Mouse (Mus musculus): ENCODE measurements around the gene Bglap.
"Not testable (repeated sequence)": the region's sequence is repeated elsewhere in the genome, so short reads cannot be mapped to it uniquely, and the experiment has no call there.

Bglap gene

GRCm38 (mm10) chr3:88393776-88394375 lies 9.6 kb upstream of the Bglap start:
- no peak for DNase-seq (ENCODE audit: low spot score)

DNA sequence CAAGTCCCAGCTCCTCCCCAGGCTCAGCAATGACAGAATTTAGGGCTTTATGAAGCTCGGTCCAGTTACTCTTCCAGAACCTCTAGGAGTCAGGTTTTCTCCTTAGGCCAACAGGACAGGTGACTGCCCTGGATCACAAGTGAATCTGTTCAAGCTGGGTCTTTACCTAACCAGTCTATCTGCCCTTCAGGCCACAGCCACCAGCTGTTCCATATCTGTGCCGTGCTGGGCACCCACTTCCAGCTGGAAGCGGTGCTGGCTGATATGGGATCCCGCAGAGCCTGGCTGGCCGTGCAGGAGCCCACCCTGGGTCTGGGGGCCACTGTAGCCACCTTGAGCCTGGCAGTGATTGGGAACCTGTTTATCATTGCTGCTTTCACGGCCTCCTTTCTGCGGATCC lies 1.9 kb downstream of the Bglap start:
- DNase-seq (ENCODE audit: low spot score): not testable (repeated sequence)

DNA sequence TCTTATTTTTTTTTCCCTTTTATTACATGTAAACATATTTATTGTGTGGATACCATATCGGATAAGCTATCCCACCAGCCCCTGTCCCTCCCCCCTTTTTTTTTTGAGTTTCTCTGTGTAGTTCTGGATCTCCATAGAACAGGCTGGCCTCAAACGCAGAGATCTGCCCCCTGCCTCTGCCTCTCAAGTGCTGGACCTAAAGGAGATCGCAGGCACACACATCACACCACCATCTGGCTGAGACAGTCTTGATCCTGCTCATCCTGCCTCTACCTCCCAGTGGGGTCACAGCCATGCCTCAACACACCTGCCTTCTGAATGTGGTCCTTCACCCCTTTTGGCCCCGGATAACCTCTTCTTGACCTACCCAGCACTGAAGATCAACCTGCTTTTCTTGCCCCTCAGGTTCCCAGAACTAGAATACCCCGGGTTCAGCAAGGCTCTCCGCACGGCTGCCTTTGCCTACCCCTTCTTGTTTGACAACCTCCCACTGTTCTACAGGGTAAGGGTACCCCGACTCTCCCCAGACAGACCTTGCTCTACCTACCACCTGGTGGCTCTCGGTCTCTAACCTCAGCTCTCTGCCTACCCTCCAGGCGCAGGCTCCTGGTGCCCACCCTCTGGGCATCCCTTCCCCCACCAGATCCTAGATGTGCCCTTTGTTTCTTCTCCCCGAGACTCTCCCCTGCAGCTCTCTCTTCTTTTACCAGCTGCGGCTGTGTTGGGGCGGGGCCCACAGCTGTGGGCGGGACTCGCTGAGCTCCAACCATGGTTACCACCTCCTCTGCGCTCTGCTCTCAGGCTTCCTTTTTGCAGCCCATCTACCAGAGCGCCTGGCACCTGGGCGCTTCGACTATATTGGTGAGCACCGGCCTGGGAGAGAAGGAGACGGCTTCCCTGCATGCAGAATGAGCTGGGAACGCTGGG lies 2.6 kb downstream of the Bglap start:
- DNase-seq (ENCODE audit: low spot score): peak; percentile 69

GRCm38 (mm10) chr3:88378599-88378998 lies 5.7 kb downstream of the Bglap start, which contains the start of gene Bglap2:
Bglap2 (minus strand) TSS chr3:88378699.
- not testable (repeated sequence) for DNase-seq (ENCODE audit: low spot score)

GRCm38 (mm10) chr3:88376644-88377043 lies 7.6 kb downstream of the Bglap start:
- not testable (repeated sequence) for DNase-seq (ENCODE audit: low spot score)

- DNase-seq (ENCODE audit: low spot score): peak; percentile 66
Measured at GRCm38 (mm10) chr3:88375750-88376626, 8.3 kb downstream of the Bglap start.

DNA sequence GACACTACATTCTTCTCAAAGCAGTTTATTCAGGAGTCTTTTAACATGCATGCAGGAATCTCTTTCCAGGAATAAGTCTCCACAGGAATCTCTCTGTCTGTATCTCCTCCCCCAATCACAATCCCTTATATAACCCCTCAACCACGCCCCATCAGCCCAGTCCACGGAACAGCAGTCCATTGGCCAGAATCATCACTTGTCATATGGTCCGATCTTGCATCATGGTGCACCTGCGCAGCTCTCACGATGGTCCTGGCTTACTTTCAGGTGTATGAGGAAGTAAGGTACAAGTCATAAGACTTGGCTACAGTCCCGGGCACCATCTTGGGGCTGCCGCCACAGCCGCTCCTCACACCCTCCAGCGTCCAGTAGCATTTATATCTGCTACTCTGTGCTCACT lies 11.6 kb downstream of the Bglap start, which contains the start of gene Bglap3:
TSS of gene Bglap3 (minus strand) at position 101 of the 400 bp plus-strand sequence.
- DNase-seq (ENCODE audit: low spot score): not testable (repeated sequence)

DNA sequence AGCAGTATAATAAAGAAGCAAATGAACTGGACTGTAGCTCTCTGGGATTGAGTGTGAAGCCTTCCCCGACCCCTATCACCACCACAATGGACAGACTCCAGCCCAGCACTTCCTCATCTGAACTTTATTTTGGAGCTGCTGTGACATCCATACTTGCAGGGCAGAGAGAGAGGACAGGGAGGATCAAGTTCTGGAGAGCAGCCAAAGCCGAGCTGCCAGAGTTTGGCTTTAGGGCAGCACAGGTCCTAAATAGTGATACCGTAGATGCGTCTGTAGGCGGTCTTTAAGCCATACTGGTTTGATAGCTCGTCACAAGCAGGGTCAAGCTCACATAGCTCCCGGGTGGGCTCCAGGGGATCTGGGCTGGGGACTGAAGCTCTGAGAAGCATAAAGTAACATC lies 15.8 kb downstream of the Bglap start:
- not testable (repeated sequence) for DNase-seq (ENCODE audit: low spot score)

DNA sequence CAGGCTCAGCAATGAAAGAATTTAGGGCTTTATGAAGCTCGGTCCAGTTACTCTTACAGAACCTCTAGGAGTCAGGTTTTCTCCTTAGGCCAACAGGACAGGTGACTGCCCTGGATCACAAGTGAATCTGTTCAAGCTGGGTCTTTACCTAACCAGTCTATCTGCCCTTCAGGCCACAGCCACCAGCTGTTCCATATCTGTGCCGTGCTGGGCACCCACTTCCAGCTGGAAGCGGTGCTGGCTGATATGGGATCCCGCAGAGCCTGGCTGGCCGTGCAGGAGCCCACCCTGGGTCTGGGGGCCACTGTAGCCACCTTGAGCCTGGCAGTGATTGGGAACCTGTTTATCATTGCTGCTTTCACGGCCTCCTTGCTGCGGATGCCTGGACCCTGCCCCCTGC lies 16.7 kb downstream of the Bglap start:
- not testable (repeated sequence) for DNase-seq (ENCODE audit: low spot score)

GRCm38 (mm10) chr3:88366830-88367428 lies 17.3 kb downstream of the Bglap start:
- DNase-seq (ENCODE audit: low spot score): peak; percentile 41

GRCm38 (mm10) chr3:88365705-88366361 lies 18.4 kb downstream of the Bglap start:
- DNase-seq (ENCODE audit: low spot score): no peak

DNA sequence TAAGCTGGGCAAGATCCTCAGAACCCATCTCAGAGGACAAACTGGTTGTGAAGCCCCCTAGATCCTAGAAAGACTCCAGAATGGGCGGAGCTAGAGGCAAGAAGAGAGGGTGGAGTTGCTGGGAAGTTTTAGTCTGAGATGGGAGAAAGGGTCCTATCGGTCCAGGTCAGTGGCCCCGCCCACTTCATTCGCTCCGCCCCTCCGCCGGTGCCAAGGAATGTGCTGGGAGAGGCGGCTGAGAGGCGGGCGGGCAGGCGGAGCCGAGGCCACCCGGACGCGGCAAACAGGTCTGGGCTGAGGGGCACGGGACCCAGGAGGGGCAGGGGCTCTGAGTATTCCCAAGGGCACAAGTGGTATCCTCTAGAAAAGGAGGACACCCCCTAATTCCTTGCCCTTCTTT lies 19.9 kb downstream of the Bglap start, which contains the start of gene Paqr6:
TSS of gene Paqr6 (plus strand) at position 248 of the 400 bp plus-strand sequence.
- DNase-seq (ENCODE audit: low spot score): peak; percentile 43

- DNase-seq (ENCODE audit: low spot score): no peak
Measured at GRCm38 (mm10) chr3:88363700-88364099, 20.6 kb downstream of the Bglap start.

DNA sequence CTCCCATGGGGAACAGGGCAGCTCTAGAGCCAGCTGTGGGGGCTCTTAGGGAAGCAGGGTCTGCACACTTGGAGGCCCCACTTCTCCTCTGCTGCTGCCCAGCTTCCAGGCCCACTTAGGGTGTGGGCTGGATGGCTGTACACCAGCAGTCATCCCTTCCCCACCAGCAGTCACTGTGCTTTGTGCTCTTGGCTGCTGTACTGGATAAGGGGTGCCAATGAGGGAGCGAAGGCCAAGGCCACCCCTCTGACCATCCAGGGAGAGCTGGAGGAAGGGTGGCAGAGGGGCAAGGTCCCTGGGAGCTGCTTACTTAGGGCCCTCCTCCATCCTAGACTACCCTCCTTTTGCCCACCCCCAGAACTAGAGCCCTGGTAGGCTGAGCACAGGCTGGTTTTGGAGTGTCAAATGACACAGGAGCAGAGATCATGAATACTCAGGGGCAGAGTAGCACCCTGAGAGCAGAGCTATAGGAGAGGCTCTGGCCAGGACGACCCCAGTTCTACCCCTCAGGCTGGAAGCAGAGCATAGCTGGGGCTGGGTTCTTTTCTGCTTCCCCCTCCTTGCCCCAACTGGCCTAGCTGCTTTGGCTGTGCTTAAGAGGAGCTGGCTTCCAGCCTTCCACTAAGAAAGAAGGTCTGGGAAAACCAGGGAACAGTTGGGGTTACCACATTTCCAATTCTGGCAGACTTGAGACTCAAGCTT lies 22.5 kb downstream of the Bglap start:
- no peak for DNase-seq (ENCODE audit: low spot score)

DNA sequence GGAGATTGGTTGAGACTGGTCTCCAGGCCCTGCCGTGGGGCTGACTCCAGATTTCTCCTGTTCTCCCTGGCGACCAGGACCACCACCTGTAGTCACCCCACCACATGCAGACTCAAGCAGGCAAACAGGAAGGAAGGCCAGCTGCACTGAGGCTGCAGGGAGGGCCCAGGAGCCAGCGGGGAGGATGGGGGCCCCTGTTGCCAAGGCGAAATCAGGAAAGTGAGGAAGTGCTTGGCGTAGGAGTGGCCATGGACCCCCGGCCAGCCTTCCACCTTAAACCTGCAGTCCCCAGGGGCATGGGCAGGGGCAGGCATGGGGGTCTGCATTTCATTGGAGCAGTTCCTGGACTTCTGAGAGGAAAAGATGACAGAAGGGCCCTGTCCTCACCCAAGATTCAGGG lies 23.2 kb downstream of the Bglap start:
- no peak for DNase-seq (ENCODE audit: low spot score)

- no peak for DNase-seq (ENCODE audit: low spot score)
Measured at GRCm38 (mm10) chr3:88359989-88360388, 24.3 kb downstream of the Bglap start.

GRCm38 (mm10) chr3:88359584-88359983 lies 24.7 kb downstream of the Bglap start:
- DNase-seq (ENCODE audit: low spot score): peak; percentile 23

DNA sequence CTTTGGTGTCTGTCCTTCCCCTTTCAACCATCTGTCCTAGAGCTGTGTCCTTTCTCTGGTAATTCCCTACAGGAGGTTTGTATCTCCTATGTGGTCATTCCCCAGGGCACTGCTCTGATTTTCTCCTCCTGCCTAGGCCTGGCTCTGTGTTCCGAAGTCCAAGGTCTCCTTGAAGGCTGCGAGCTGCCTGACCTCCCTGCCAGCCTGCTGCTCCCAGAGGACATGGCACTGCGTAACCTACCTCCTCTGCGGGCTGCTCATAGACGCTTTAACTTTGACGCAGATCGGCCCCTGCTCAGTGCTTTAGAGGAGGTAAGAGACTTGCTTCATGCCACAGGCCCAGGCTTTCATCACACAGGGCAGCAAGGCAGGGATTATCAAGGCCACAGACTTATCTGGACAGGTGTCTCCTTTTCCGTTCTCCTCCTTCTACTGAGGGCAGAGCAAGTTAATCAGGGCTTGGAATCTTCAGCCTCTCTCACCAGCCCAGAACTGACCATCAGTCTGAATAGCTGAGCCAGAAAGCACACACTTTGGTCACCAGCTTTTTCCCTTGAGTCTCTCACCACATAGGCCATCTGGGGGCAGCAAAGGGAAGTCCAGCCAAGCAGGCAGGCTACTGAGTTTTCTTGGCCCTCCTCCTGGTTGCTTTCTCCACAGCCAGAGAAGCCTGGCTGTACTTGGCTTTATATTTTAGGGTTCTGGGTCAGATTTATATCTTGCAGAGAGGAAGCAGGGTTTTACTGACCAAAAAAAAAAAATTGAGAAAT lies 29.7 kb downstream of the Bglap start:
- DNase-seq (ENCODE audit: low spot score): no peak

DNA sequence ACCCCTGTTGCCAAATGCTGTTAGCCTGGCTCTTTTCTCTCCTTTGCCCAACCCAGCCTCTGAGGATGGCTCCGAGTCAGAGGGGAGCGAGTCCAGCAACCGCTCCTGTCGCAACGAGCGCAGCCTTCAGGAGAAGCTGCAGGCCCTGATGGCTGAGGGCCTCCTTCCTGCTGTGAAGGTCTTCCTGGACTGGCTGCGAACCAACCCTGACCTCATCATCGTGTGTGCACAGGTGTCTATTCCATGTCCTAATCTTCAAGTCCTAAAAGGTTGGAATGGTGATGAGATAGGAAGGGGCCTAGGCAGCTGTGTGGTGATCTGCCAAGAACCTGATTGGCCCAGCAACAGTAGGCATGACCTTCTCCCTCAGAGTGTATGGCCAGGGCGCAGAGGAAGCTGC lies 31.4 kb downstream of the Bglap start:
- DNase-seq (ENCODE audit: low spot score): no peak

GRCm38 (mm10) chr3:88350732-88351131 lies 33.5 kb downstream of the Bglap start:
- no peak for DNase-seq (ENCODE audit: low spot score)

All from retina, embryonic 14.5 days (tissue).